Mouse (Mus musculus): ENCODE results near the gene Olfr1357. TPM values are rescaled to one million over a fixed set of nuclear protein-coding genes. Genes with fewer than 3 reads are reported as not detected.

Olfr1357 gene
- polyA plus RNA-seq, 1 experiment = not detected

- Histone ChIP-seq H3K4me3 (replicated peaks; ENCODE audit: insufficient read depth, low read depth, low read length) (no peak overlapping the region), H3K27ac (ENCODE audit: insufficient read depth, low read length) (no peak overlapping the region), H3K4me1 (ENCODE audit: control insufficient read depth, insufficient read depth, low read length) (no peaks in the 10 kb centered on the region), H3K27me3 (ENCODE audit: control insufficient read depth, insufficient read depth, low read length) (no peaks in the 10 kb centered on the region)
- DNase-seq = no peak
- 30% methylated on average over 6 of the region's 6 CpGs for WGBS
- TF ChIP-seq CTCF (IDR thresholded peaks at IDR 0.05; ENCODE audit: borderline replicate concordance, insufficient read depth, low read depth, low read length) (no peak), POLR2A (IDR thresholded peaks at IDR 0.05; ENCODE audit: borderline replicate concordance, insufficient read depth, low read length) (no peak)
These were observed 47.5 kb downstream of the Olfr1357 start for GRCm38 (mm10) chr10:78570416-78570815.

- Histone ChIP-seq H3K4me3 (replicated peaks; ENCODE audit: insufficient read depth, low read depth, low read length) (no peak overlapping the region), H3K27ac (ENCODE audit: insufficient read depth, low read length) (no peak overlapping the region), H3K27me3 (ENCODE audit: control insufficient read depth, insufficient read depth, low read length) (no peaks in the 10 kb centered on the region), H3K4me1 (ENCODE audit: control insufficient read depth, insufficient read depth, low read length) (no peaks in the 10 kb centered on the region)
- TF ChIP-seq POLR2A (IDR thresholded peaks at IDR 0.05; ENCODE audit: borderline replicate concordance, insufficient read depth, low read length) (no peak), CTCF (IDR thresholded peaks at IDR 0.05; ENCODE audit: borderline replicate concordance, insufficient read depth, low read depth, low read length) (no peak)
- DNase-seq = no peak
- 53% methylated on average over 3 of the region's 3 CpGs for WGBS
These were observed 48.2 kb downstream of the Olfr1357 start for GRCm38 (mm10) chr10:78569686-78570085.

GRCm38 (mm10) chr10:78569191-78569590, 48.7 kb downstream of the Olfr1357 start:
- no peak for TF ChIP-seq CTCF (IDR thresholded peaks at IDR 0.05; ENCODE audit: borderline replicate concordance, insufficient read depth, low read depth, low read length)
- no peak for TF ChIP-seq POLR2A (IDR thresholded peaks at IDR 0.05; ENCODE audit: borderline replicate concordance, insufficient read depth, low read length)
- 63% methylated on average over 3 of the region's 3 CpGs for WGBS
- H3K27ac ChIP-seq (ENCODE audit: insufficient read depth, low read length) = no peak overlapping the region
- H3K27me3 ChIP-seq (ENCODE audit: control insufficient read depth, insufficient read depth, low read length) = no peaks in the 10 kb centered on the region
- no peak overlapping the region for H3K4me3 ChIP-seq (replicated peaks; ENCODE audit: insufficient read depth, low read depth, low read length)
- no peak for DNase-seq
- H3K4me1 ChIP-seq (ENCODE audit: control insufficient read depth, insufficient read depth, low read length) = no peaks in the 10 kb centered on the region

- Histone ChIP-seq H3K27me3 (ENCODE audit: control insufficient read depth, insufficient read depth, low read length) (no peaks in the 10 kb centered on the region), H3K27ac (ENCODE audit: insufficient read depth, low read length) (no peak overlapping the region), H3K4me1 (ENCODE audit: control insufficient read depth, insufficient read depth, low read length) (no peaks in the 10 kb centered on the region), H3K4me3 (replicated peaks; ENCODE audit: insufficient read depth, low read depth, low read length) (no peak overlapping the region)
- DNase-seq = no peak
- 84% methylated on average over 1 of the region's 1 CpGs for WGBS
- TF ChIP-seq POLR2A (IDR thresholded peaks at IDR 0.05; ENCODE audit: borderline replicate concordance, insufficient read depth, low read length) = no peak
- TF ChIP-seq CTCF (IDR thresholded peaks at IDR 0.05; ENCODE audit: borderline replicate concordance, insufficient read depth, low read depth, low read length) = no peak
These were observed 52.8 kb downstream of the Olfr1357 start for GRCm38 (mm10) chr10:78565070-78565469.

Other genes with a start within 250 kb of the Olfr1357 start
- 596 and 620 TPM in 2 replicates for gene Rrp1, start 205.0 kb downstream of the Olfr1357 start, polyA plus RNA-seq (2012; rRNA removed)
- 112 and 120 TPM in 2 replicates for gene Cstb, start 192.4 kb downstream of the Olfr1357 start, polyA plus RNA-seq (2012; rRNA removed)
- 82.0 and 83.5 TPM in 2 replicates for gene Pdxk, start 153.1 kb downstream of the Olfr1357 start, polyA plus RNA-seq (2012; rRNA removed)
- not detected in 2 replicates for gene Olfr1358, start 100.6 kb downstream of the Olfr1357 start, polyA plus RNA-seq (2012; rRNA removed)
- gene Ilvbl, start 43.7 kb downstream of the Olfr1357 start, polyA plus RNA-seq (2012; rRNA removed) = 86.6 and 95.0 TPM in 2 replicates
- 17.6 and 19.8 TPM in 2 replicates for gene Syde1, start 26.1 kb downstream of the Olfr1357 start, polyA plus RNA-seq (2012; rRNA removed)
- not detected in 2 replicates for gene Casp14, start 100.2 kb upstream of the Olfr1357 start, polyA plus RNA-seq (2012; rRNA removed)
- 0.27 and 0.33 TPM in 2 replicates for gene Ccdc105, start 135.0 kb upstream of the Olfr1357 start, polyA plus RNA-seq (2012; rRNA removed)
- gene Slc1a6, start 162.4 kb upstream of the Olfr1357 start, polyA plus RNA-seq (2012; rRNA removed) = 154 and 167 TPM in 2 replicates
- gene Olfr1356, start 234.1 kb upstream of the Olfr1357 start, polyA plus RNA-seq (2012; rRNA removed) = not detected in 2 replicates

Data from cerebellum, adult 2 months (tissue).